Mouse (Mus musculus): ENCODE measurements around the gene Golgb1. TPM values are rescaled to one million over a fixed set of nuclear protein-coding genes. Genes with fewer than 3 reads are reported as not detected.

Gene Golgb1
- polyA plus RNA-seq, 1 experiment from 2014 or later: 73.7 TPM

GRCm38 (mm10) chr16:36885912-36886311 is 11.0 kb downstream of the Golgb1 start:
- no peak for ATAC-seq
- H3K9ac ChIP-seq (ENCODE audit: low read depth, low read length): no peak overlapping the region
- H3K4me1 ChIP-seq (replicated peaks; ENCODE audit: control insufficient read depth, insufficient read depth, low read length): no peaks in the 10 kb centered on the region; the same call in 1 of the 2 replicates
- no peak overlapping the region for H3K4me2 ChIP-seq (replicated peaks; ENCODE audit: low read depth)
- no peaks in the 10 kb centered on the region for H3K9me3 ChIP-seq (ENCODE audit: control insufficient read depth)
- 91% methylated on average over 11 of the region's 11 CpGs for WGBS
- TF ChIP-seq CTCF (IDR thresholded peaks at IDR 0.05; ENCODE audit: low read depth): no peak
- H3K27ac ChIP-seq (ENCODE audit: low read depth, low read length): no peak overlapping the region
- H3K4me3 ChIP-seq (ENCODE audit: low read depth, low read length): no peak overlapping the region
- no peaks in the 10 kb centered on the region for H3K27me3 ChIP-seq (replicated peaks; ENCODE audit: control insufficient read depth, insufficient read depth, low read length)
- peaks cover 39% of the 10 kb centered on the region for H3K36me3 ChIP-seq (ENCODE audit: control insufficient read depth, insufficient read depth)

- no peak overlapping the region for H3K4me3 ChIP-seq (ENCODE audit: low read depth, low read length)
- no peak overlapping the region for H3K27ac ChIP-seq (ENCODE audit: low read depth, low read length)
- no peaks in the 10 kb centered on the region for H3K9me3 ChIP-seq (ENCODE audit: control insufficient read depth)
- no peak for TF ChIP-seq CTCF (IDR thresholded peaks at IDR 0.05; ENCODE audit: low read depth)
- 85% methylated on average over 5 of the region's 5 CpGs for WGBS
- H3K4me1 ChIP-seq (replicated peaks; ENCODE audit: control insufficient read depth, insufficient read depth, low read length): no peaks in the 10 kb centered on the region
- H3K4me2 ChIP-seq (replicated peaks; ENCODE audit: low read depth): no peak overlapping the region
- ATAC-seq: no peak
- H3K9ac ChIP-seq (ENCODE audit: low read depth, low read length): no peak overlapping the region
- peaks cover 50% of the 10 kb centered on the region for H3K36me3 ChIP-seq (ENCODE audit: control insufficient read depth, insufficient read depth)
- no peaks in the 10 kb centered on the region for H3K27me3 ChIP-seq (replicated peaks; ENCODE audit: control insufficient read depth, insufficient read depth, low read length)
Observed at GRCm38 (mm10) chr16:36887546-36887945, 12.6 kb downstream of the Golgb1 start.

- 90% methylated on average over 3 of the region's 3 CpGs for WGBS
Observed at GRCm38 (mm10) chr16:36890559-36890958, 15.6 kb downstream of the Golgb1 start.

GRCm38 (mm10) chr16:36891415-36891814 is 16.5 kb downstream of the Golgb1 start:
- no peak for ATAC-seq
- no peak for TF ChIP-seq CTCF (IDR thresholded peaks at IDR 0.05; ENCODE audit: low read depth)
- Histone ChIP-seq H3K27me3 (replicated peaks; ENCODE audit: control insufficient read depth, insufficient read depth, low read length) (no peaks in the 10 kb centered on the region), H3K27ac (ENCODE audit: low read depth, low read length) (no peak overlapping the region), H3K9me3 (ENCODE audit: control insufficient read depth) (no peaks in the 10 kb centered on the region), H3K9ac (ENCODE audit: low read depth, low read length) (no peak overlapping the region), H3K36me3 (ENCODE audit: control insufficient read depth, insufficient read depth) (peaks cover 76% of the 10 kb centered on the region), H3K4me2 (replicated peaks; ENCODE audit: low read depth) (no peak overlapping the region), H3K4me3 (ENCODE audit: low read depth, low read length) (no peak overlapping the region), H3K4me1 (replicated peaks; ENCODE audit: control insufficient read depth, insufficient read depth, low read length) (no peaks in the 10 kb centered on the region)
- WGBS: 98% methylated on average over 4 of the region's 4 CpGs

More at GRCm38 (mm10) chr16:36890559-36890958, 15.6 kb downstream of the Golgb1 start:
- TF ChIP-seq CTCF (IDR thresholded peaks at IDR 0.05; ENCODE audit: low read depth): no peak
- H3K4me3 ChIP-seq (ENCODE audit: low read depth, low read length): no peak overlapping the region
- H3K36me3 ChIP-seq (ENCODE audit: control insufficient read depth, insufficient read depth): peaks cover 75% of the 10 kb centered on the region
- no peaks in the 10 kb centered on the region for H3K4me1 ChIP-seq (replicated peaks; ENCODE audit: control insufficient read depth, insufficient read depth, low read length)
- no peak overlapping the region for H3K4me2 ChIP-seq (replicated peaks; ENCODE audit: low read depth)
- no peaks in the 10 kb centered on the region for H3K27me3 ChIP-seq (replicated peaks; ENCODE audit: control insufficient read depth, insufficient read depth, low read length)
- ATAC-seq: no peak
- no peaks in the 10 kb centered on the region for H3K9me3 ChIP-seq (ENCODE audit: control insufficient read depth)
- no peak overlapping the region for H3K27ac ChIP-seq (ENCODE audit: low read depth, low read length)
- no peak overlapping the region for H3K9ac ChIP-seq (ENCODE audit: low read depth, low read length)

- no peak overlapping the region for H3K27ac ChIP-seq (ENCODE audit: low read depth, low read length)
- peaks cover 79% of the 10 kb centered on the region for H3K36me3 ChIP-seq (ENCODE audit: control insufficient read depth, insufficient read depth)
- no peaks in the 10 kb centered on the region for H3K27me3 ChIP-seq (replicated peaks; ENCODE audit: control insufficient read depth, insufficient read depth, low read length)
- H3K9ac ChIP-seq (ENCODE audit: low read depth, low read length): no peak overlapping the region
- no peaks in the 10 kb centered on the region for H3K9me3 ChIP-seq (ENCODE audit: control insufficient read depth)
- no peak for ATAC-seq
- no peak overlapping the region for H3K4me2 ChIP-seq (replicated peaks; ENCODE audit: low read depth)
- H3K4me3 ChIP-seq (ENCODE audit: low read depth, low read length): no peak overlapping the region
- TF ChIP-seq CTCF (IDR thresholded peaks at IDR 0.05; ENCODE audit: low read depth): no peak
- H3K4me1 ChIP-seq (replicated peaks; ENCODE audit: control insufficient read depth, insufficient read depth, low read length): no peaks in the 10 kb centered on the region
- 82% methylated on average over 10 of the region's 10 CpGs for WGBS
Observed at GRCm38 (mm10) chr16:36893317-36893716, 18.4 kb downstream of the Golgb1 start.

- ATAC-seq: no peak
- no peak overlapping the region for H3K4me3 ChIP-seq (ENCODE audit: low read depth, low read length)
- H3K4me1 ChIP-seq (replicated peaks; ENCODE audit: control insufficient read depth, insufficient read depth, low read length): no peaks in the 10 kb centered on the region
- 91% methylated on average over 6 of the region's 6 CpGs for WGBS
- no peaks in the 10 kb centered on the region for H3K9me3 ChIP-seq (ENCODE audit: control insufficient read depth)
- H3K9ac ChIP-seq (ENCODE audit: low read depth, low read length): no peak overlapping the region
- no peak overlapping the region for H3K4me2 ChIP-seq (replicated peaks; ENCODE audit: low read depth)
- peaks cover 80% of the 10 kb centered on the region for H3K36me3 ChIP-seq (ENCODE audit: control insufficient read depth, insufficient read depth)
- H3K27me3 ChIP-seq (replicated peaks; ENCODE audit: control insufficient read depth, insufficient read depth, low read length): no peaks in the 10 kb centered on the region
- H3K27ac ChIP-seq (ENCODE audit: low read depth, low read length): no peak overlapping the region
- no peak for TF ChIP-seq CTCF (IDR thresholded peaks at IDR 0.05; ENCODE audit: low read depth)
Observed at GRCm38 (mm10) chr16:36896712-36897111, 21.8 kb downstream of the Golgb1 start.

GRCm38 (mm10) chr16:36903156-36903555 is 28.2 kb downstream of the Golgb1 start:
- WGBS: 92% methylated on average over 5 of the region's 5 CpGs
- Histone ChIP-seq H3K27ac (ENCODE audit: low read depth, low read length) (no peak overlapping the region), H3K27me3 (replicated peaks; ENCODE audit: control insufficient read depth, insufficient read depth, low read length) (no peaks in the 10 kb centered on the region), H3K4me1 (replicated peaks; ENCODE audit: control insufficient read depth, insufficient read depth, low read length) (no peaks in the 10 kb centered on the region), H3K4me2 (replicated peaks; ENCODE audit: low read depth) (no peak overlapping the region), H3K9ac (ENCODE audit: low read depth, low read length) (no peak overlapping the region), H3K9me3 (ENCODE audit: control insufficient read depth) (no peaks in the 10 kb centered on the region), H3K36me3 (ENCODE audit: control insufficient read depth, insufficient read depth) (peaks cover 62% of the 10 kb centered on the region), H3K4me3 (ENCODE audit: low read depth, low read length) (no peak overlapping the region)
- no peak for ATAC-seq
- TF ChIP-seq CTCF (IDR thresholded peaks at IDR 0.05; ENCODE audit: low read depth): no peak
